In the genomic region with DNA sequence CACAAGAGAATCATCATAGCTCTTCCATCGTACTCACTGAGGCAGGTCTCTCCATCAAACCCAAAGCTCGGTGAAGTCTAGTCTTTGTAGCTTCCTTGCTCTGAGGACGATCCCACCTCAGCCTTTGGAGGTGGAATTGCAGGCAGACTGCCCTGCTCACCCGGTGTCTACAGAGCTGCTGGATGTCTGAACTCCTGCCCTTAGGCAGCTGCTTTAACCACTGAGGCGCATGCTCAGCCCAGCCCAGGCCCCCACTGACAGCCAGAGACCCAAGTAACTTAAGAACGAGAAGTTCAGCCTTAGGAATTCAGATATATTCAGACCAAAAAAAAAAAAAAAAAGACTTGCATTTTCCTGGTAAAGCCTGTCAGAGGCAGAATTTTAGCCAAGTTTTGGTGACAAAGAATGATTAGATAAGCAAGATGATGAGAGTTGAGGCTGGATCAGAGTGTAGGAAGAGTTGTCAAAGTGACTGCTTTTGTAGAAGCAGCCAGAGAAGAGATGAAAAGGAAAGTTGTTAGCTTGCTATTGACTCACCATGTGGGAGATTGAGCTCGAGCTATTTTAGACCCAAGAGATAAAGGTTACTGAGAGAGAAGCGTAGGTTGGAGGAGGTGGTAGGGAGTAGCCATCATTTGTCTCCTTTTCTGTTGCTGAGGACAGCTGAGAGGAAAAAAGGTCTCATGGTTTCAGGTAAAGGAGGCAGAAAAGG, we compare ENCODE assay signal across 18 mouse cellular contexts. TPM values are rescaled to one million over a fixed set of nuclear protein-coding genes. Genes with fewer than 3 reads are reported as not detected.
DNase-seq lines count a peak whose midpoint lies in the region.
"Had no signal": no experiment of that assay in that cellular context is flagged by ENCODE, and none has a peak within 500 bp of the region (broad histone marks: within the 10 kb centered on the region; RNA-seq: fewer than 3 reads in every experiment).

No protein-coding gene starts in this region.

- peaks cover 100% of the 10 kb centered on the region for H3K36me3 ChIP-seq in forebrain, embryonic 10.5 days (replicated peaks)

- H3K27ac ChIP-seq in forebrain, embryonic 10.5 days: no peak overlapping the region
- H3K27ac ChIP-seq: limb, embryonic 12.5 days; midbrain, embryonic 15.5 days; neural tube, embryonic 13.5 days; stomach, embryonic 15.5 days had no signal

- no peak overlapping the region for H3K4me3 ChIP-seq in forebrain, embryonic 10.5 days
- H3K4me3 ChIP-seq: erythroblast, embryonic 14.5 days; limb, embryonic 12.5 days; midbrain, embryonic 15.5 days; neural tube, embryonic 13.5 days; stomach, embryonic 15.5 days had no signal

- DNase-seq in adrenal gland, postnatal 14 days: peak; percentile 20
- no peak for DNase-seq in adrenal gland, adult 8-10 months
- DNase-seq in kidney, postnatal 10 days: peak; percentile 56
- DNase-seq in kidney, adult 8-10 months: no peak
- DNase-seq in CD4-positive, CD25-positive, alpha-beta regulatory T cell, adult 2 months (ENCODE audit: low read depth, low spot score): peak; percentile 16
- DNase-seq in heart, postnatal 14 days: peak; percentile 16 to 23
- no peak for DNase-seq in thymus, postnatal 14 days
- DNase-seq in forebrain, embryonic 10.5 days (ENCODE audit: extremely low spot score, low spot score): no peak
- DNase-seq: cerebellum, adult 8-10 months; forebrain, postnatal 0 days had no signal

- H3K9me3 ChIP-seq in forebrain, embryonic 10.5 days: peaks cover 4% of the 10 kb centered on the region; the same call in 1 of the 2 replicates
- H3K9me3 ChIP-seq: limb, embryonic 12.5 days; midbrain, embryonic 15.5 days; neural tube, embryonic 13.5 days; stomach, embryonic 15.5 days had no signal

- 94% methylated on average over 8 of the region's 8 CpGs for WGBS in forebrain, embryonic 10.5 days

- no peaks in the 10 kb centered on the region for H3K4me1 ChIP-seq in forebrain, embryonic 10.5 days
- H3K4me1 ChIP-seq: limb, embryonic 12.5 days; neural tube, embryonic 13.5 days; stomach, embryonic 15.5 days had no signal

- H3K27me3 ChIP-seq in forebrain, embryonic 10.5 days (ENCODE audit: poor library complexity, severe bottlenecking): no peaks in the 10 kb centered on the region
- H3K27me3 ChIP-seq: limb, embryonic 12.5 days; midbrain, embryonic 15.5 days; neural tube, embryonic 13.5 days; Patski; stomach, embryonic 15.5 days had no signal

- intact Hi-C loops in heart, postnatal 14 days (cut with DNase I): no loop called here

RNA-seq across cellular contexts. Expression of gene Brk1, which starts 7.8 kb away (rescaled TPM):
- 147 and 162 TPM in 2 replicates for total RNA-seq in adrenal gland, postnatal 14 days (2021)
- 100 to 1,000 TPM; 180 to 239 (median 200) TPM for total RNA-seq in adrenal gland, adult 8-10 months (2022)
- 10 to 100 TPM; 76.1 to 80.0 TPM for total RNA-seq in heart, postnatal 14 days (2021)
- 200 and 203 TPM in 2 replicates for polyA plus RNA-seq in forebrain, embryonic 10.5 days (2016; fragmentation: Nextera tagmentation; extraction: Ambion mirVana)

RNA-seq across cellular contexts. Expression of gene Vhl, which starts 11.3 kb away (rescaled TPM):
- total RNA-seq in adrenal gland, postnatal 14 days (2021): 26.0 and 27.6 TPM in 2 replicates
- total RNA-seq in adrenal gland, adult 8-10 months (2022): 10 to 100 TPM; 29.5 to 34.0 (median 32.1) TPM
- 10 to 100 TPM; 10.0 to 12.0 TPM for total RNA-seq in heart, postnatal 14 days (2021)
- 41.4 and 42.4 TPM in 2 replicates for polyA plus RNA-seq in forebrain, embryonic 10.5 days (2016; fragmentation: Nextera tagmentation; extraction: Ambion mirVana)

RNA-seq across cellular contexts. Expression of gene Fancd2os, which starts 11.9 kb away (rescaled TPM):
- total RNA-seq in adrenal gland, postnatal 14 days (2021): not detected in 2 replicates
- under 1 TPM in 1 of 4 experiments, not detected in 3; 0.35 TPM for total RNA-seq in adrenal gland, adult 8-10 months (2022)
- not detected for total RNA-seq in heart, postnatal 14 days (2021)
- not detected in 2 replicates for polyA plus RNA-seq in forebrain, embryonic 10.5 days (2016; fragmentation: Nextera tagmentation; extraction: Ambion mirVana)
- total RNA-seq: forebrain, postnatal 0 days had no signal
- polyA plus RNA-seq: erythroblast, embryonic 14.5 days; forebrain, postnatal 0 days; gonadal fat pad, adult 2 months; limb, embryonic 12.5 days; liver, embryonic 16.5 days; Patski had no signal

RNA-seq across cellular contexts. Expression of gene Irak2, which starts 25.9 kb away (rescaled TPM):
- 17.4 and 22.9 TPM in 2 replicates for total RNA-seq in adrenal gland, postnatal 14 days (2021)
- 10 to 100 TPM; 11.8 to 38.3 (median 22.4) TPM for total RNA-seq in adrenal gland, adult 8-10 months (2022)
- total RNA-seq in heart, postnatal 14 days (2021): 10 to 100 TPM; 12.3 to 14.1 TPM
- 3.8 and 3.9 TPM in 2 replicates for polyA plus RNA-seq in forebrain, embryonic 10.5 days (2016; fragmentation: Nextera tagmentation; extraction: Ambion mirVana)

Comparison
In these comparisons a context has a peak if more than half of its experiments do, and no peak if none do; other contexts are left out.
1. DNase-seq: peak in adrenal gland, postnatal 14 days (single experiment), kidney, postnatal 10 days (single experiment), CD4-positive, CD25-positive, alpha-beta regulatory T cell, adult 2 months (single experiment) and heart, postnatal 14 days (2 of 2); none in adrenal gland, adult 8-10 months (single experiment), kidney, adult 8-10 months (0 of 2), thymus, postnatal 14 days (single experiment) and forebrain, embryonic 10.5 days (single experiment).